Comparison of ENCODE assay signal across 7 mouse cellular contexts in the genomic region with DNA sequence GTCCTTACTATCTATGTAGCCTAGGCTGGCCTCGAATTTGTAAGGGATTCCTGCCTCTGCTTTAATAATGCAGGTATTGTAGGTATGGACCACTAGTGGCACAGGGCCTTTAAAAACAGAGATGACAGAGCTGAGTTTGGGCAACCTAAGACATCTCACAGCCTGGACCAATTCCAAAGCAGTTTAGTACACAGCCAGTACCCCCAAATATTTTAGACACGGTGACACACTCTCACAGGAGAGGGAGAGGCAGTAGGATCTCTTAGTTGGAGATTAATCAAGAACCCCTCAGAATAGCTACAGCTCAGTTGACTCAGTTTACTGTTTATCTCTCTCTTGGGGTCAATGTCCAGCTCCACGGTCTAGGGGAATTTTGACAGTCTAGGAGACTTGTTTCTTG. TPM values are rescaled to one million over a fixed set of nuclear protein-coding genes. Genes with fewer than 3 reads are reported as not detected.
A peak's percentile ranks its signal among the peaks of the same experiment; 100 is the strongest.
DNase-seq lines count a peak whose midpoint lies in the region; ATAC-seq lines count a peak whose summit lies in the region.

No protein-coding gene starts in this region.

- peak overlapping the region; percentile 85 for H3K9ac ChIP-seq in liver, embryonic 12.5 days

- peak; percentile 19 for DNase-seq in forebrain, embryonic 10.5 days (ENCODE audit: extremely low spot score, low spot score)
- DNase-seq in urinary bladder, adult 18-20 months (ENCODE audit: low spot score in 2 of 2): no peak
- DNase-seq in T-cell, adult 2 months (ENCODE audit: low spot score): no peak
- no peak for DNase-seq in thymus, postnatal 10 days (ENCODE audit: low spot score in 2 of 2)

- H3K27me3 ChIP-seq in megakaryocyte, embryonic 14.5 days (replicated peaks): no peaks in the 10 kb centered on the region
- H3K27me3 ChIP-seq in forebrain, embryonic 10.5 days (ENCODE audit: poor library complexity, severe bottlenecking): no peaks in the 10 kb centered on the region
- H3K27me3 ChIP-seq in liver, embryonic 12.5 days (replicated peaks): no peaks in the 10 kb centered on the region

- peak overlapping the region; percentile 93 for H3K4me3 ChIP-seq in megakaryocyte, embryonic 14.5 days (replicated peaks)
- H3K4me3 ChIP-seq in forebrain, embryonic 10.5 days: peak overlapping the region; percentile 60
- H3K4me3 ChIP-seq in liver, embryonic 12.5 days: peak overlapping the region; percentile 69

- WGBS in forebrain, embryonic 10.5 days: 54% methylated on average over 3 of the region's 3 CpGs
- WGBS in liver, embryonic 12.5 days (ENCODE audit: insufficient replicate concordance): 23% methylated on average over 3 of the region's 3 CpGs

- H3K27ac ChIP-seq in forebrain, embryonic 10.5 days: peak overlapping the region; percentile 91
- H3K27ac ChIP-seq in liver, embryonic 12.5 days: peak overlapping the region; percentile 86

- ATAC-seq in megakaryocyte, adult 5-6 weeks (ENCODE audit: poor library complexity, severe bottlenecking): no peak
- ATAC-seq in liver, embryonic 12.5 days: no peak

- no peaks in the 10 kb centered on the region for H3K9me3 ChIP-seq in megakaryocyte, embryonic 14.5 days
- H3K9me3 ChIP-seq in forebrain, embryonic 10.5 days: no peaks in the 10 kb centered on the region
- H3K9me3 ChIP-seq in liver, embryonic 12.5 days (replicated peaks): no peaks in the 10 kb centered on the region

- peaks cover 21% of the 10 kb centered on the region for H3K36me3 ChIP-seq in megakaryocyte, embryonic 14.5 days (replicated peaks; ENCODE audit: low read length)
- H3K36me3 ChIP-seq in forebrain, embryonic 10.5 days (replicated peaks): peaks cover 20% of the 10 kb centered on the region
- H3K36me3 ChIP-seq in liver, embryonic 12.5 days: peaks cover 6% of the 10 kb centered on the region

- H3K4me2 ChIP-seq in liver, embryonic 12.5 days: peak overlapping the region; percentile 89

- peaks cover 49% of the 10 kb centered on the region for H3K4me1 ChIP-seq in megakaryocyte, embryonic 14.5 days
- peaks cover 21% of the 10 kb centered on the region for H3K4me1 ChIP-seq in forebrain, embryonic 10.5 days
- H3K4me1 ChIP-seq in liver, embryonic 12.5 days: peaks cover 30% of the 10 kb centered on the region

RNA-seq across cellular contexts. Expression of a gene that starts 0.8 kb away (rescaled TPM):
- polyA plus RNA-seq in megakaryocyte, embryonic 14.5 days (2012; ENCODE audit: insufficient read depth, low replicate concordance): 0.91 and 1.1 TPM in 2 replicates
- total RNA-seq in megakaryocyte, adult 5-6 weeks (2015): 17.3 and 17.7 TPM in 2 replicates
- 14.0 and 14.9 TPM in 2 replicates for total RNA-seq in megakaryocyte, adult 5-6 weeks (2017)
- 42.1 and 45.3 TPM in 2 replicates for polyA plus RNA-seq in forebrain, embryonic 10.5 days (2016; fragmentation: Nextera tagmentation; extraction: Ambion mirVana)
- polyA plus RNA-seq in liver, embryonic 12.5 days (2016; fragmentation: Nextera tagmentation; extraction: Ambion mirVana): 17.9 and 18.3 TPM in 2 replicates

RNA-seq across cellular contexts. Expression of a gene that starts 3.8 kb away (rescaled TPM):
- polyA plus RNA-seq in megakaryocyte, embryonic 14.5 days (2012; ENCODE audit: insufficient read depth, low replicate concordance): 0.49 TPM in 1 of 2 replicates, not detected in the other
- not detected in 2 replicates for total RNA-seq in megakaryocyte, adult 5-6 weeks (2015)
- total RNA-seq in megakaryocyte, adult 5-6 weeks (2017): 0.12 TPM in 1 of 2 replicates, not detected in the other
- polyA plus RNA-seq in forebrain, embryonic 10.5 days (2016; fragmentation: Nextera tagmentation; extraction: Ambion mirVana): not detected in 2 replicates
- polyA plus RNA-seq in liver, embryonic 12.5 days (2016; fragmentation: Nextera tagmentation; extraction: Ambion mirVana): not detected in 2 replicates

RNA-seq across cellular contexts. Expression of a gene that starts 19.9 kb away (rescaled TPM):
- 29.0 and 98.4 TPM in 2 replicates for polyA plus RNA-seq in megakaryocyte, embryonic 14.5 days (2012; ENCODE audit: insufficient read depth, low replicate concordance)
- 73.3 and 78.6 TPM in 2 replicates for total RNA-seq in megakaryocyte, adult 5-6 weeks (2015)
- 81.0 and 84.5 TPM in 2 replicates for total RNA-seq in megakaryocyte, adult 5-6 weeks (2017)
- polyA plus RNA-seq in forebrain, embryonic 10.5 days (2016; fragmentation: Nextera tagmentation; extraction: Ambion mirVana): 253 and 256 TPM in 2 replicates
- polyA plus RNA-seq in liver, embryonic 12.5 days (2016; fragmentation: Nextera tagmentation; extraction: Ambion mirVana): 107 and 114 TPM in 2 replicates

RNA-seq across cellular contexts. Expression of a gene that starts 32.0 kb away (rescaled TPM):
- 8.1 and 18.2 TPM in 2 replicates for polyA plus RNA-seq in megakaryocyte, embryonic 14.5 days (2012; ENCODE audit: insufficient read depth, low replicate concordance)
- 25.5 and 28.5 TPM in 2 replicates for total RNA-seq in megakaryocyte, adult 5-6 weeks (2015)
- 20.2 and 33.6 TPM in 2 replicates for total RNA-seq in megakaryocyte, adult 5-6 weeks (2017)
- 10.7 and 11.2 TPM in 2 replicates for polyA plus RNA-seq in forebrain, embryonic 10.5 days (2016; fragmentation: Nextera tagmentation; extraction: Ambion mirVana)
- polyA plus RNA-seq in liver, embryonic 12.5 days (2016; fragmentation: Nextera tagmentation; extraction: Ambion mirVana): 8.4 and 8.8 TPM in 2 replicates

RNA-seq across cellular contexts. Expression of a gene that starts 33.9 kb away (rescaled TPM):
- not detected in 2 replicates for polyA plus RNA-seq in megakaryocyte, embryonic 14.5 days (2012; ENCODE audit: insufficient read depth, low replicate concordance)
- total RNA-seq in megakaryocyte, adult 5-6 weeks (2015): 0.21 TPM in 1 of 2 replicates, not detected in the other
- not detected in 2 replicates for total RNA-seq in megakaryocyte, adult 5-6 weeks (2017)
- not detected in 2 replicates for polyA plus RNA-seq in forebrain, embryonic 10.5 days (2016; fragmentation: Nextera tagmentation; extraction: Ambion mirVana)
- polyA plus RNA-seq in liver, embryonic 12.5 days (2016; fragmentation: Nextera tagmentation; extraction: Ambion mirVana): 27.2 and 28.2 TPM in 2 replicates
